Mouse (Mus musculus) lung, postnatal 10 days (tissue): ENCODE data around the gene Tnfrsf23.
A peak's percentile ranks its signal among the peaks of the same experiment; 100 is the strongest.
"Not testable (repeated sequence)": the region's sequence is repeated elsewhere in the genome, so short reads cannot be mapped to it uniquely, and the experiment has no call there.

ENCODE experiments used
- DNase-seq: peaks from one replicate; pipeline ENCODE4 v3.0.0; 2021

The Tnfrsf23 gene

GRCm38 (mm10) chr7:143681566-143681965 is 4.1 kb downstream of the Tnfrsf23 start:
- DNase-seq = no peak

- not testable (repeated sequence) for DNase-seq
Measured at GRCm38 (mm10) chr7:143680836-143681235, 4.8 kb downstream of the Tnfrsf23 start.

- DNase-seq = not testable (repeated sequence)
Measured at GRCm38 (mm10) chr7:143679650-143680049, 6.0 kb downstream of the Tnfrsf23 start.

GRCm38 (mm10) chr7:143666427-143667311 is 19.0 kb downstream of the Tnfrsf23 start:
- no peak for DNase-seq

- no peak for DNase-seq
Measured at GRCm38 (mm10) chr7:143663470-143663869, 22.2 kb downstream of the Tnfrsf23 start.

GRCm38 (mm10) chr7:143660797-143661196 is 24.9 kb downstream of the Tnfrsf23 start:
- no peak for DNase-seq

- DNase-seq = not testable (repeated sequence)
Measured at GRCm38 (mm10) chr7:143649769-143650346, 35.8 kb downstream of the Tnfrsf23 start.

GRCm38 (mm10) chr7:143649034-143649768 is 36.5 kb downstream of the Tnfrsf23 start, which contains the start of gene Tnfrsf22:
Gene Tnfrsf22 (minus strand): TSS chr7:143649661.
- peak; percentile 94 for DNase-seq

GRCm38 (mm10) chr7:143643949-143644348 is 41.7 kb downstream of the Tnfrsf23 start:
- not testable (repeated sequence) for DNase-seq

- no peak for DNase-seq
Measured at GRCm38 (mm10) chr7:143636674-143637073, 49.0 kb downstream of the Tnfrsf23 start.

GRCm38 (mm10) chr7:143631503-143631902 is 54.2 kb downstream of the Tnfrsf23 start:
- DNase-seq = no peak

GRCm38 (mm10) chr7:143629501-143629900 is 56.2 kb downstream of the Tnfrsf23 start:
- no peak for DNase-seq

GRCm38 (mm10) chr7:143628540-143628939 is 57.1 kb downstream of the Tnfrsf23 start, which contains the start of gene Tnfrsf26:
Gene Tnfrsf26 (minus strand): TSS chr7:143628722.
- no peak for DNase-seq

GRCm38 (mm10) chr7:143627555-143628286 is 58.0 kb downstream of the Tnfrsf23 start:
- no peak for DNase-seq

GRCm38 (mm10) chr7:143626178-143626577 is 59.5 kb downstream of the Tnfrsf23 start:
- DNase-seq = no peak

GRCm38 (mm10) chr7:143625151-143625550 is 60.5 kb downstream of the Tnfrsf23 start:
- no peak for DNase-seq

GRCm38 (mm10) chr7:143624561-143624960 is 61.1 kb downstream of the Tnfrsf23 start:
- DNase-seq = no peak

GRCm38 (mm10) chr7:143620951-143621350 is 64.7 kb downstream of the Tnfrsf23 start:
- no peak for DNase-seq
